Mouse (Mus musculus): ENCODE measurements at regions not wholly inside any gene's neighbourhood (a gene's known extent, or its start where the extent isn't known, plus 50 kb on each side); places are given as distances from the start of the nearest gene placed in this dataset.
"Not testable (repeated sequence)": the region's sequence is repeated elsewhere in the genome, so short reads cannot be mapped to it uniquely, and the experiment has no call there.

DNA sequence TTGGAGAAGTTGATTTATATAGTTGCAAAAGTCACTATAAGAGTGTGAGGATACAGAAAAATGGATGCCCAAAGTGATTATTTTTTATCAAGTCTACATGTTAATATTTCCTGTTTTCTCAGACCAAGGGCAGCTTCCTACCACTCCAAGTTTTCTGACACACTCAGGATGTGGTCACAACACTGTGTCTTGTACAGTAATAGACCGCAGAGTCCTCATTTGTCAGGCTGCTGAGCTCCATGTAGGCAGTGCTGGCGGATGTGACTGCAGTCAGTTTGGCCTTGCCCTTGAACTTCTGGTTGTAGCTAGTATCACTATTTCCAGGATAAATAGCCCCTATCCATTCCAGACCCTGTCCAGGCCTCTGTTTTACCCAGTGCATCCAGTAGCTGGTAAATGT lies 969.4 kb downstream of the Adam6a start:
- no peak overlapping the region for H3K4me2 ChIP-seq (ENCODE audit: low read depth, low read length, poor library complexity, severe bottlenecking)
- H3K4me1 ChIP-seq (ENCODE audit: insufficient read depth, low read length), result no peaks in the 10 kb centered on the region
- no peak for DNase-seq (ENCODE audit: low spot score)
- H3K27ac ChIP-seq (ENCODE audit: low read depth, low read length), result no peak overlapping the region
- H3K36me3 ChIP-seq (ENCODE audit: insufficient read depth, low read length), result no peaks in the 10 kb centered on the region
- H3K9ac ChIP-seq (replicated peaks; ENCODE audit: low read length, poor library complexity, severe bottlenecking), result no peak overlapping the region
- TF ChIP-seq CTCF (IDR thresholded peaks at IDR 0.05), result no peak
- H3K4me3 ChIP-seq (ENCODE audit: low read depth, low read length), result no peak overlapping the region
- ATAC-seq (ENCODE audit: low FRiP score), result no peak
- H3K9me3 ChIP-seq (ENCODE audit: low read length), result peaks cover 11% of the 10 kb centered on the region; the same call in 1 of the 2 replicates
- no peaks in the 10 kb centered on the region for H3K27me3 ChIP-seq (ENCODE audit: insufficient read depth, low read length)
- 82% methylated on average over 2 of the region's 2 CpGs for WGBS

- H3K27me3 ChIP-seq (ENCODE audit: insufficient read depth, low read length); ATAC-seq (ENCODE audit: low FRiP score); H3K27ac ChIP-seq (ENCODE audit: low read depth, low read length); H3K9ac ChIP-seq (replicated peaks; ENCODE audit: low read length, poor library complexity, severe bottlenecking); H3K36me3 ChIP-seq (ENCODE audit: insufficient read depth, low read length); H3K9me3 ChIP-seq (ENCODE audit: low read length); DNase-seq (ENCODE audit: low spot score); H3K4me3 ChIP-seq (ENCODE audit: low read depth, low read length); H3K4me1 ChIP-seq (ENCODE audit: insufficient read depth, low read length); H3K4me2 ChIP-seq (ENCODE audit: low read depth, low read length, poor library complexity, severe bottlenecking): not testable (repeated sequence)
- WGBS, result 60% methylated on average over 1 of the region's 1 CpGs
These were observed 998.4 kb downstream of the Adam6a start for GRCm38 (mm10) chr12:114542094-114542493.

DNA sequence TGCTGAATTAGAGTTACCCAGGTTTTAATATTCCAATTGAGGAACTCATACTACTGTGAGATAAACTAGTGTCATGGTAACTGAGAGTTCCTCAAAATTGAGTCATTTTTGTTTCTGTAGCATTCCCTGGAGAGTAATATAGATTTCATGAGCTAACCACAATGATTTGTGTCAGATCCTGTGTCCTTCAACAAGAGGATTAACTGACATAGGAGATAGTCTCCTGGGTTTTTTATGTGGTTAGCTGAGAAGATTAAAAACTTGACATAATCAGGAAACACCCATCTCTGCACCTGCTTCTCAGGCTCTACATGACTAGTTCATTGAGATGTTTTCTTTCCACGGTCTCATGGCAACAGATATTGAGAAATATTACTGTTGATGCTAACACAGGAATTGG lies 1001.2 kb downstream of the Adam6a start:
- not testable (repeated sequence) for H3K27me3 ChIP-seq (ENCODE audit: insufficient read depth, low read length); H3K4me2 ChIP-seq (ENCODE audit: low read depth, low read length, poor library complexity, severe bottlenecking); ATAC-seq (ENCODE audit: low FRiP score); H3K27ac ChIP-seq (ENCODE audit: low read depth, low read length); H3K36me3 ChIP-seq (ENCODE audit: insufficient read depth, low read length); DNase-seq (ENCODE audit: low spot score); H3K4me3 ChIP-seq (ENCODE audit: low read depth, low read length); H3K4me1 ChIP-seq (ENCODE audit: insufficient read depth, low read length); H3K9ac ChIP-seq (replicated peaks; ENCODE audit: low read length, poor library complexity, severe bottlenecking)
- peaks cover 27% of the 10 kb centered on the region for H3K9me3 ChIP-seq (ENCODE audit: low read length)
- WGBS, result 43% methylated on average over 1 of the region's 1 CpGs

- no peak for DNase-seq (ENCODE audit: low spot score)
These were observed 1018.7 kb downstream of the Adam6a start for GRCm38 (mm10) chr12:114562440-114562839.

GRCm38 (mm10) chr12:114562978-114563377 lies 1019.3 kb downstream of the Adam6a start:
- DNase-seq (ENCODE audit: low spot score) (no peak), ATAC-seq (ENCODE audit: low FRiP score) (no peak)
- no peak overlapping the region for H3K4me3 ChIP-seq (ENCODE audit: low read depth, low read length)
- H3K4me1 ChIP-seq (ENCODE audit: insufficient read depth, low read length), result no peaks in the 10 kb centered on the region
- H3K27me3 ChIP-seq (ENCODE audit: insufficient read depth, low read length), result no peaks in the 10 kb centered on the region
- no peak overlapping the region for H3K9ac ChIP-seq (replicated peaks; ENCODE audit: low read length, poor library complexity, severe bottlenecking)
- H3K27ac ChIP-seq (ENCODE audit: low read depth, low read length), result no peak overlapping the region
- TF ChIP-seq CTCF (IDR thresholded peaks at IDR 0.05), result no peak
- WGBS, result 57% methylated on average over 5 of the region's 5 CpGs
- H3K9me3 ChIP-seq (ENCODE audit: low read length), result peaks cover 46% of the 10 kb centered on the region
- no peaks in the 10 kb centered on the region for H3K36me3 ChIP-seq (ENCODE audit: insufficient read depth, low read length)
- no peak overlapping the region for H3K4me2 ChIP-seq (ENCODE audit: low read depth, low read length, poor library complexity, severe bottlenecking)

More at GRCm38 (mm10) chr12:114562440-114562839, 1018.7 kb downstream of the Adam6a start:
- TF ChIP-seq CTCF (IDR thresholded peaks at IDR 0.05), result no peak
- Histone ChIP-seq H3K9me3 (ENCODE audit: low read length) (peaks cover 46% of the 10 kb centered on the region), H3K4me3 (ENCODE audit: low read depth, low read length) (no peak overlapping the region), H3K4me2 (ENCODE audit: low read depth, low read length, poor library complexity, severe bottlenecking) (no peak overlapping the region), H3K27me3 (ENCODE audit: insufficient read depth, low read length) (no peaks in the 10 kb centered on the region), H3K36me3 (ENCODE audit: insufficient read depth, low read length) (no peaks in the 10 kb centered on the region), H3K9ac (replicated peaks; ENCODE audit: low read length, poor library complexity, severe bottlenecking) (no peak overlapping the region), H3K4me1 (ENCODE audit: insufficient read depth, low read length) (no peaks in the 10 kb centered on the region), H3K27ac (ENCODE audit: low read depth, low read length) (no peak overlapping the region)
- no peak for ATAC-seq (ENCODE audit: low FRiP score)
- 67% methylated on average over 1 of the region's 1 CpGs for WGBS

DNA sequence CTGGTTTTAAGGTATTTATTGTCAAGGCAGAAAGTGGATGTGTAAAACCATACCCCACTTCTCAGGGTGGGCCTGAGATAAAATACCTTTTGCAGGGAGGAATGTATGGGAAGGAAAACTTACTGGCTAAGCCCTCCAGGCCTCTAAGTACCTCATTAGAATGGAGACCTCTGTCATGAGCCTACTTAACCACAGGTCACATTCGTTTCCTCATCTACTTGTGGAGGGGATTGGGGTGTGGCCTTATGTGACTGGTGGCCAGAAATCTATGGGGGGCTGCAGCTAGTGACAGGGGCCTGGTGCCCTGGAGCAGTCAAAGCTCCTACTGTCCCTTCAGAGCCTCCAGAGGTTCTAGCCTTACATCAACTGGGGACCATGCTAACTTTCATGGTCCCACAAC lies 1020.0 kb downstream of the Adam6a start:
- no peak overlapping the region for H3K9ac ChIP-seq (replicated peaks; ENCODE audit: low read length, poor library complexity, severe bottlenecking)
- H3K4me1 ChIP-seq (ENCODE audit: insufficient read depth, low read length), result no peaks in the 10 kb centered on the region
- H3K4me2 ChIP-seq (ENCODE audit: low read depth, low read length, poor library complexity, severe bottlenecking), result no peak overlapping the region
- no peaks in the 10 kb centered on the region for H3K36me3 ChIP-seq (ENCODE audit: insufficient read depth, low read length)
- WGBS, result 40% methylated on average over 1 of the region's 1 CpGs
- ATAC-seq (ENCODE audit: low FRiP score) (no peak), DNase-seq (ENCODE audit: low spot score) (no peak)
- H3K4me3 ChIP-seq (ENCODE audit: low read depth, low read length), result no peak overlapping the region
- no peak for TF ChIP-seq CTCF (IDR thresholded peaks at IDR 0.05)
- no peak overlapping the region for H3K27ac ChIP-seq (ENCODE audit: low read depth, low read length)
- H3K27me3 ChIP-seq (ENCODE audit: insufficient read depth, low read length), result no peaks in the 10 kb centered on the region
- peaks cover 43% of the 10 kb centered on the region for H3K9me3 ChIP-seq (ENCODE audit: low read length)
